Comparison of ENCODE assay signal across 8 mouse cellular contexts in genomic region chr13:55692535-55693242, GRCm38 (mm10). TPM values are rescaled to one million over a fixed set of nuclear protein-coding genes. Genes with fewer than 3 reads are reported as not detected.
DNase-seq lines count a peak whose midpoint lies in the region; ATAC-seq and TF ChIP-seq lines count a peak whose summit lies in the region.

B230219D22Rik (plus strand) TSS chr13:55693124.

- peak; percentile 100 for TF ChIP-seq POLR2A in olfactory bulb, adult 2 months (IDR thresholded peaks at IDR 0.05; ENCODE audit: insufficient read depth, low read depth, low read length)
- TF ChIP-seq POLR2A in thymus, adult 2 months (IDR thresholded peaks at IDR 0.05; ENCODE audit: control insufficient read depth, extremely low read depth, insufficient read depth, low read length, poor library complexity) = peak; percentile 89

- DNase-seq in ES-E14 (ENCODE audit: low read depth, low spot score) = peak; percentile 80
- DNase-seq in cerebellum, adult 11-12 months = peak; percentile 93
- peak; percentile 90 to 94 for DNase-seq in heart, postnatal 36 days
- peak; percentile 81 to 86 for DNase-seq in layer of hippocampus, adult 2 months (ENCODE audit: low spot score in 2 of 2)
- DNase-seq in lung, embryonic 14.5 days = peak; percentile 99
- peak; percentile 86 for DNase-seq in thymus, adult 2 months

- WGBS in forebrain, embryonic 16.5 days = 4% methylated on average over 47 of the region's 51 CpGs
- WGBS in lung, embryonic 14.5 days = 2% methylated on average over 47 of the region's 51 CpGs
- WGBS in olfactory bulb, adult 2 months = under 1% methylated on average over 51 of the region's 51 CpGs
- under 1% methylated on average over 51 of the region's 51 CpGs for WGBS in thymus, adult 2 months

- H3K4me3 ChIP-seq in ES-E14 (ENCODE audit: insufficient read depth in 1 of 2, low read depth in 1 of 2, low read length in 2 of 2, poor library complexity in 1 of 2, severe bottlenecking in 1 of 2) = peak within 1 kb of the TSS; percentile 83 to 100
- H3K4me3 ChIP-seq in forebrain, embryonic 16.5 days (replicated peaks; ENCODE audit: low read length) = peak within 1 kb of the TSS; percentile 94
- H3K4me3 ChIP-seq in layer of hippocampus, adult 2 months = peak within 1 kb of the TSS; percentile 88
- peak within 1 kb of the TSS; percentile 89 for H3K4me3 ChIP-seq in lung, embryonic 14.5 days (ENCODE audit: low read depth, low read length)
- H3K4me3 ChIP-seq in olfactory bulb, adult 2 months (ENCODE audit: insufficient read depth, low read depth, low read length) = peak within 1 kb of the TSS; percentile 99
- H3K4me3 ChIP-seq in thymus, adult 2 months (ENCODE audit: control insufficient read depth, insufficient read depth, low read length) = peak within 1 kb of the TSS; percentile 96

- in situ Hi-C loops in ES-E14 (cut with MboI; ENCODE audit: low sequenced_read_pairs in 2 of 2, unreplicated experiment in 2 of 2) = no loop called here

- peaks cover 2% of the 10 kb centered on the region; the same call in 1 of the 2 replicates for H3K36me3 ChIP-seq in ES-E14 (ENCODE audit: control insufficient read depth, insufficient read depth, low read length, poor library complexity, severe bottlenecking)
- no peaks in the 10 kb centered on the region for H3K36me3 ChIP-seq in forebrain, embryonic 16.5 days (ENCODE audit: control insufficient read depth, insufficient read depth)
- 0 out of 2 replicates have a peak, but pooled peaks cover 4% of the 10 kb centered on the region for H3K36me3 ChIP-seq in lung, embryonic 14.5 days (ENCODE audit: insufficient read depth)
- H3K36me3 ChIP-seq in thymus, adult 2 months (ENCODE audit: control insufficient read depth, insufficient read depth, low read length) = no peaks in the 10 kb centered on the region

- peaks cover 7 to 11% of the 10 kb centered on the region in 2 experiments; a peak in 3 of 4 replicates for H3K4me1 ChIP-seq in ES-E14 (ENCODE audit: control insufficient read depth in 2 of 2, insufficient read depth in 2 of 2, low read length in 2 of 2, poor library complexity in 1 of 2)
- H3K4me1 ChIP-seq in forebrain, embryonic 16.5 days (replicated peaks; ENCODE audit: control insufficient read depth, insufficient read depth, low read length) = peaks cover 22% of the 10 kb centered on the region
- peaks cover 15% of the 10 kb centered on the region for H3K4me1 ChIP-seq in lung, embryonic 14.5 days (ENCODE audit: insufficient read depth)
- peaks cover 6% of the 10 kb centered on the region; the same call in 1 of the 2 replicates for H3K4me1 ChIP-seq in olfactory bulb, adult 2 months (ENCODE audit: control insufficient read depth, insufficient read depth, low read length)
- H3K4me1 ChIP-seq in thymus, adult 2 months (replicated peaks; ENCODE audit: control insufficient read depth, insufficient read depth, low read length) = peaks cover 4% of the 10 kb centered on the region

- H3K4me2 ChIP-seq in forebrain, embryonic 16.5 days (ENCODE audit: low read length) = peak within 1 kb of the TSS; percentile 74
- H3K4me2 ChIP-seq in lung, embryonic 14.5 days = peak within 1 kb of the TSS; percentile 86

- H3K9ac ChIP-seq in ES-E14 (ENCODE audit: insufficient read depth, low read depth, low read length, poor library complexity, severe bottlenecking) = peak within 1 kb of the TSS; percentile 100
- H3K9ac ChIP-seq in forebrain, embryonic 16.5 days (replicated peaks; ENCODE audit: low read depth, low read length) = peak within 1 kb of the TSS; percentile 100
- peak within 1 kb of the TSS; percentile 100 for H3K9ac ChIP-seq in lung, embryonic 14.5 days

- peak within 1 kb of the TSS; percentile 96 for H3K27ac ChIP-seq in ES-E14 (ENCODE audit: insufficient read depth, low read depth, low read length, poor library complexity, severe bottlenecking)
- peak within 1 kb of the TSS; percentile 97 for H3K27ac ChIP-seq in forebrain, embryonic 16.5 days (ENCODE audit: low read length)
- H3K27ac ChIP-seq in layer of hippocampus, adult 2 months = peak within 1 kb of the TSS; percentile 99
- peak within 1 kb of the TSS; percentile 98 for H3K27ac ChIP-seq in lung, embryonic 14.5 days (ENCODE audit: low read depth)
- peak within 1 kb of the TSS; percentile 38 for H3K27ac ChIP-seq in olfactory bulb, adult 2 months (ENCODE audit: insufficient read depth, low read depth, low read length)
- peak within 1 kb of the TSS; percentile 45 for H3K27ac ChIP-seq in thymus, adult 2 months (ENCODE audit: control insufficient read depth, insufficient read depth, low read length)

- no peaks in the 10 kb centered on the region for H3K27me3 ChIP-seq in forebrain, embryonic 16.5 days (replicated peaks; ENCODE audit: control insufficient read depth, insufficient read depth, low read length)
- H3K27me3 ChIP-seq in lung, embryonic 14.5 days (ENCODE audit: insufficient read depth, low read length) = no peaks in the 10 kb centered on the region
- no peaks in the 10 kb centered on the region for H3K27me3 ChIP-seq in thymus, adult 2 months (ENCODE audit: control insufficient read depth, insufficient read depth, low read length)

- intact Hi-C loops in heart, postnatal 36 days (cut with DNase I) = loop anchor here (1.0 to 2.0 kb wide), 3 partner anchors 22 to 58 kb away; partner anchors contain the start of genes Ddx46, Pcbd2 and Txndc15

- TF ChIP-seq CTCF in layer of hippocampus, adult 2 months (conservative IDR thresholded peaks at IDR 0.05) = peak; percentile 51
- peak; percentile 34 for TF ChIP-seq CTCF in lung, embryonic 14.5 days (IDR thresholded peaks at IDR 0.05; ENCODE audit: low read depth)
- TF ChIP-seq CTCF in olfactory bulb, adult 2 months (IDR thresholded peaks at IDR 0.05; ENCODE audit: insufficient read depth, low read depth, low read length) = no peak
- peak; percentile 50; the same call in 1 of the 2 replicates for TF ChIP-seq CTCF in thymus, adult 2 months (IDR thresholded peaks at IDR 0.05; ENCODE audit: borderline replicate concordance, control insufficient read depth, extremely low read depth, insufficient read depth, low read length, poor library complexity)

- peak; percentile 99 for ATAC-seq in forebrain, embryonic 16.5 days
- ATAC-seq in lung, embryonic 14.5 days (ENCODE audit: insufficient read depth) = peak; percentile 97

- no peaks in the 10 kb centered on the region for H3K9me3 ChIP-seq in ES-E14 (ENCODE audit: control insufficient read depth, insufficient read depth, low read depth, low read length)
- H3K9me3 ChIP-seq in forebrain, embryonic 16.5 days (ENCODE audit: control insufficient read depth, low read length) = no peaks in the 10 kb centered on the region
- H3K9me3 ChIP-seq in lung, embryonic 14.5 days (ENCODE audit: low read depth, low read length) = no peaks in the 10 kb centered on the region

TF ChIP-seq in ES-E14, 5 proteins besides CTCF, POLR2A, EP300 and RAD21:
- TF ChIP-seq CHD2 (IDR thresholded peaks at IDR 0.05; ENCODE audit: low read depth, low read length) = peak; percentile 99
- TF ChIP-seq ZNF384 (IDR thresholded peaks at IDR 0.05; ENCODE audit: low read depth, low read length) = no peak
- TF ChIP-seq HCFC1 (IDR thresholded peaks at IDR 0.05; ENCODE audit: borderline replicate concordance, insufficient read depth, low read length) = peak; percentile 54; the same call in 1 of the 2 replicates
- no peak for TF ChIP-seq ZC3H11A (IDR thresholded peaks at IDR 0.05; ENCODE audit: borderline replicate concordance, low read depth, low read length)
- no peak for TF ChIP-seq MAFK (IDR thresholded peaks at IDR 0.05; ENCODE audit: insufficient read depth, low read depth, low read length)

RNA-seq across cellular contexts. Expression of gene B230219D22Rik, which starts in this region (rescaled TPM):
- 32.1 and 40.0 TPM in 2 replicates for total RNA-seq in ES-E14 (2012; rRNA removed)
- polyA plus RNA-seq in forebrain, embryonic 16.5 days (2015; fragmentation: Nextera tagmentation; extraction: Ambion mirVana) = 74.6 and 74.9 TPM in 2 replicates
- 10 to 100 TPM; 39.6 to 45.0 TPM for total RNA-seq in heart, postnatal 36 days (2021)
- 10 to 100 TPM; 75.1 to 75.5 TPM for total RNA-seq in layer of hippocampus, adult 2 months (2021)
- 79.7 and 84.8 TPM in 2 replicates for polyA plus RNA-seq in lung, embryonic 14.5 days (2014; fragmentation: Nextera tagmentation; extraction: Ambion mirVana)
- polyA plus RNA-seq in olfactory bulb, adult 2 months (2012; ENCODE audit: insufficient read depth, insufficient read length, low replicate concordance, missing spikeins) = 98.5 TPM in 1 of 2 replicates, not detected in the other
- polyA plus RNA-seq in thymus, adult 2 months (2012; rRNA removed) = 61.2 and 62.1 TPM in 2 replicates

Comparison
In these comparisons a context has a peak if more than half of its experiments do, and no peak if none do; other contexts are left out.
1. Peak in every context shown above with its lines: DNase-seq, ATAC-seq, H3K4me3 ChIP-seq and H3K27ac ChIP-seq.
2. H3K27ac ChIP-seq: peak in every context shown above with its lines; median percentile 99 in layer of hippocampus, adult 2 months; 98 in lung, embryonic 14.5 days; 97 in forebrain, embryonic 16.5 days; 96 in ES-E14; 45 in thymus, adult 2 months; 38 in olfactory bulb, adult 2 months.